Mouse (Mus musculus) heart, postnatal 0 days (tissue): ENCODE data around the gene Mst1r. TPM values are rescaled to one million over a fixed set of nuclear protein-coding genes. Genes with fewer than 3 reads are reported as not detected.
A peak's percentile ranks its signal among the peaks of the same experiment; 100 is the strongest.

Experiments used
- ATAC-seq: fragments of 200-750 bp; cut with Nextera tagmentation; 2 replicates; pipeline ENCODE4 v1.8.0; 2017; ENCODE audit warnings: low read depth, moderate number of reproducible peaks, moderate library complexity; ENCODE audit not compliant: insufficient read depth
- DNase-seq: peaks from one replicate; pipeline ENCODE4 v3.0.0-alpha.2; 2016; ENCODE audit warnings: low spot score
- H3K27ac ChIP-seq: fragments of 300-500 bp; sonication (generic); 2 replicates; pipeline ENCODE4 v1.5.1; 2014; ENCODE audit warnings: low read depth, mild to moderate bottlenecking
- H3K27me3 ChIP-seq: fragments of 300-500 bp; sonication (generic); 2 replicates; pipeline ENCODE4 v1.6.1; 2014; ENCODE audit warnings: low read length, mixed read lengths; ENCODE audit not compliant: control insufficient read depth, insufficient read depth
- H3K36me3 ChIP-seq: fragments of 300-500 bp; sonication (generic); replicated peaks from 2 replicates; pipeline ENCODE4 v1.6.1; 2014; ENCODE audit warnings: low read length, mixed read lengths; ENCODE audit not compliant: control insufficient read depth, insufficient read depth
- H3K4me1 ChIP-seq: fragments of 300-500 bp; sonication (generic); 2 replicates; pipeline ENCODE4 v1.6.1; 2014; ENCODE audit warnings: antibody characterized with exemption; ENCODE audit not compliant: control insufficient read depth, insufficient read depth
- H3K4me2 ChIP-seq: fragments of 300-500 bp; sonication (generic); 2 replicates; pipeline ENCODE4 v1.6.1; 2014; ENCODE audit warnings: low read depth, mild to moderate bottlenecking, low read length, moderate library complexity
- H3K4me3 ChIP-seq: fragments of 300-500 bp; sonication (generic); 2 replicates; pipeline ENCODE4 v1.5.1; 2014; ENCODE audit warnings: low read depth, low read length
- H3K9ac ChIP-seq: fragments of 300-500 bp; sonication (generic); replicated peaks from 2 replicates; pipeline ENCODE4 v1.6.1; 2014; ENCODE audit warnings: low read depth, low read length, mixed read lengths
- H3K9me3 ChIP-seq: fragments of 300-500 bp; sonication (generic); replicated peaks from 2 replicates; pipeline ENCODE4 v1.6.1; 2016; ENCODE audit warnings: low read length; ENCODE audit not compliant: control insufficient read depth
- CTCF ChIP-seq: IDR thresholded peaks from 2 replicates; pipeline ENCODE4 v1.5.1; 2016; ENCODE audit warnings: antibody characterized with exemption, control low read depth, low read depth
- EP300 ChIP-seq: IDR thresholded peaks from 2 replicates; pipeline ENCODE4 v1.6.1; 2016; ENCODE audit warnings: antibody characterized with exemption, low read depth
- WGBS: fragments of 180-500 bp; shearing (Covaris S2); extraction: QIAGEN DNeasy Blood & Tissue Kit; methylation state at CpG from one replicate; pipeline ENCODE4 v1.1.7; 2014; 5-methylcytosine and 5-hydroxymethylcytosine counted together
- polyA plus RNA-seq: library from polyadenylated mRNA; unstranded; fragments of >200 nt; fragmentation: Nextera tagmentation; extraction: Ambion mirVana; gene quantifications from 2 replicates; pipeline ENCODE4 v1.2.1, GENCODE M21; 2015
- total RNA-seq: library from RNA; depleted of rRNA; stranded (reverse); fragments of >200 nt; gene quantifications from 2 replicates; pipeline ENCODE4 v1.2.3, GENCODE M21; 2014; ENCODE audit warnings: low replicate concordance

The Mst1r gene
- total and polyA plus RNA-seq, 2 experiments from 2014 or later: 0.74 to 20.1 TPM

- Histone ChIP-seq H3K4me2 (no peak overlapping the region), H3K27me3 (0 out of 2 replicates have a peak, but pooled peaks cover 3% of the 10 kb centered on the region), H3K36me3 (no peaks in the 10 kb centered on the region), H3K9me3 (no peaks in the 10 kb centered on the region), H3K4me1 (no peaks in the 10 kb centered on the region), H3K27ac (no peak overlapping the region), H3K4me3 (no peak overlapping the region), H3K9ac (no peak overlapping the region)
- TF ChIP-seq EP300 (no peak), CTCF (no peak)
- WGBS: 77% methylated on average over 31 of the region's 31 CpGs
- DNase-seq (no peak), ATAC-seq (no peak)
Observed at GRCm38 (mm10) chr9:107947241-107948194, 40.8 kb downstream of the Mst1r start.

GRCm38 (mm10) chr9:107949184-107949921, 42.7 kb downstream of the Mst1r start:
- no peaks in the 10 kb centered on the region for H3K9me3 ChIP-seq
- no peak overlapping the region for H3K4me2 ChIP-seq
- no peak for ATAC-seq
- 73% methylated on average over 13 of the region's 13 CpGs for WGBS
- no peaks in the 10 kb centered on the region for H3K4me1 ChIP-seq
- no peak overlapping the region for H3K27ac ChIP-seq
- H3K27me3 ChIP-seq: 0 out of 2 replicates have a peak, but pooled peaks cover 3% of the 10 kb centered on the region
- TF ChIP-seq EP300 (no peak), CTCF (no peak)
- no peak overlapping the region for H3K9ac ChIP-seq
- H3K4me3 ChIP-seq: no peak overlapping the region
- no peak for DNase-seq
- H3K36me3 ChIP-seq: no peaks in the 10 kb centered on the region

GRCm38 (mm10) chr9:107949922-107950235, 43.2 kb downstream of the Mst1r start, which contains the start of gene Traip:
Gene Traip (plus strand): TSS chr9:107950136.
- DNase-seq: no peak
- ATAC-seq: no peak
- Histone ChIP-seq H3K9ac (peak within 1 kb of the TSS; percentile 54), H3K27me3 (0 out of 2 replicates have a peak, but pooled peaks cover 3% of the 10 kb centered on the region), H3K4me1 (no peaks in the 10 kb centered on the region), H3K27ac (peak within 1 kb of the TSS; percentile 46), H3K4me2 (peak within 1 kb of the TSS; percentile 93), H3K9me3 (no peaks in the 10 kb centered on the region), H3K36me3 (no peaks in the 10 kb centered on the region), H3K4me3 (peak within 1 kb of the TSS; percentile 78)
- TF ChIP-seq CTCF: no peak
- no peak for TF ChIP-seq EP300
- WGBS: 89% methylated on average over 10 of the region's 10 CpGs

- no peak for TF ChIP-seq CTCF
- no peak for TF ChIP-seq EP300
- peak overlapping the region; percentile 54 for H3K9ac ChIP-seq
- H3K27ac ChIP-seq: peak overlapping the region; percentile 46
- 16% methylated on average over 45 of the region's 45 CpGs for WGBS
- H3K27me3 ChIP-seq: 0 out of 2 replicates have a peak, but pooled peaks cover 3% of the 10 kb centered on the region
- no peaks in the 10 kb centered on the region for H3K9me3 ChIP-seq
- no peaks in the 10 kb centered on the region for H3K4me1 ChIP-seq
- DNase-seq: peak; percentile 86
- H3K4me3 ChIP-seq: peak overlapping the region; percentile 78
- peak overlapping the region; percentile 93 for H3K4me2 ChIP-seq
- H3K36me3 ChIP-seq: no peaks in the 10 kb centered on the region
- ATAC-seq: peak; percentile 95
Observed at GRCm38 (mm10) chr9:107950460-107951355, 44.0 kb downstream of the Mst1r start.
